Mouse (Mus musculus) stomach, embryonic 16.5 days (tissue): ENCODE results near the gene Susd4. TPM values are rescaled to one million over a fixed set of nuclear protein-coding genes. Genes with fewer than 3 reads are reported as not detected.
A peak's percentile ranks its signal among the peaks of the same experiment; 100 is the strongest.

Experiments used
- ATAC-seq: fragments of 200-750 bp; cut with Nextera tagmentation; 2 replicates; pipeline ENCODE4 v1.8.0; 2017; ENCODE audit warnings: moderate number of reproducible peaks, moderate TSS enrichment; ENCODE audit not compliant: insufficient read depth, low FRiP score
- H3K27ac ChIP-seq: fragments of 300-500 bp; sonication (generic); 2 replicates; pipeline ENCODE4 v1.5.1; 2014; ENCODE audit warnings: low read length
- H3K27me3 ChIP-seq: fragments of 300-500 bp; sonication (generic); 2 replicates; pipeline ENCODE4 v1.6.1; 2014; ENCODE audit warnings: low read length, control low read depth, mixed read lengths; ENCODE audit not compliant: control insufficient read depth, insufficient read depth
- H3K36me3 ChIP-seq: fragments of 300-500 bp; sonication (generic); 2 replicates; pipeline ENCODE4 v1.6.1; 2014; ENCODE audit warnings: low read length; ENCODE audit not compliant: control insufficient read depth, insufficient read depth
- H3K4me1 ChIP-seq: fragments of 300-500 bp; sonication (generic); 2 replicates; pipeline ENCODE4 v1.6.1; 2014; ENCODE audit warnings: low read length, control low read depth, mixed read lengths; ENCODE audit not compliant: control insufficient read depth, insufficient read depth
- H3K4me2 ChIP-seq: fragments of 300-500 bp; sonication (generic); 2 replicates; pipeline ENCODE4 v1.6.1; 2014; ENCODE audit warnings: low read depth, low read length, mixed read lengths
- H3K4me3 ChIP-seq: fragments of 300-500 bp; sonication (generic); replicated peaks from 2 replicates; pipeline ENCODE4 v1.5.1; 2014; ENCODE audit warnings: mild to moderate bottlenecking, low read length
- H3K9ac ChIP-seq: fragments of 300-500 bp; sonication (generic); 2 replicates; pipeline ENCODE4 v1.6.1; 2014; ENCODE audit warnings: low read length
- H3K9me3 ChIP-seq: fragments of 300-500 bp; sonication (generic); replicated peaks from 2 replicates; pipeline ENCODE4 v1.6.1; 2016; ENCODE audit warnings: low read length, control low read depth; ENCODE audit not compliant: control insufficient read depth
- WGBS: fragments of 180-500 bp; shearing (Covaris S2); extraction: QIAGEN DNeasy Blood & Tissue Kit; methylation state at CpG from one replicate; pipeline ENCODE4 v1.1.7; 2014; 5-methylcytosine and 5-hydroxymethylcytosine counted together
- polyA plus RNA-seq: library from polyadenylated mRNA; unstranded; fragments of >200 nt; fragmentation: Nextera tagmentation; extraction: Ambion mirVana; gene quantifications from 2 replicates; pipeline ENCODE4 v1.2.1, GENCODE M21; 2015

Gene Susd4
- polyA plus RNA-seq, 1 experiment from 2014 or later: 15.2 TPM

- no peaks in the 10 kb centered on the region for H3K27me3 ChIP-seq
- H3K36me3 ChIP-seq: no peaks in the 10 kb centered on the region
- no peak for ATAC-seq
- H3K4me1 ChIP-seq: no peaks in the 10 kb centered on the region
- H3K4me3 ChIP-seq: no peak overlapping the region
- WGBS: 39% methylated on average over 6 of the region's 6 CpGs
- H3K4me2 ChIP-seq: no peak overlapping the region
- no peak overlapping the region for H3K27ac ChIP-seq
- no peaks in the 10 kb centered on the region for H3K9me3 ChIP-seq
- H3K9ac ChIP-seq: no peak overlapping the region
Measured at GRCm38 (mm10) chr1:182935469-182935868, 171.8 kb downstream of the Susd4 start.

- no peaks in the 10 kb centered on the region for H3K4me1 ChIP-seq
- ATAC-seq: no peak
- no peaks in the 10 kb centered on the region for H3K9me3 ChIP-seq
- no peak overlapping the region for H3K9ac ChIP-seq
- H3K27me3 ChIP-seq: no peaks in the 10 kb centered on the region
- H3K27ac ChIP-seq: no peak overlapping the region
- no peaks in the 10 kb centered on the region for H3K36me3 ChIP-seq
- no peak overlapping the region for H3K4me3 ChIP-seq
- WGBS: 79% methylated on average over 10 of the region's 10 CpGs
- no peak overlapping the region for H3K4me2 ChIP-seq
Measured at GRCm38 (mm10) chr1:182937486-182938120, 173.9 kb downstream of the Susd4 start.

- no peaks in the 10 kb centered on the region for H3K9me3 ChIP-seq
- WGBS: 80% methylated on average over 2 of the region's 2 CpGs
- no peak overlapping the region for H3K4me3 ChIP-seq
- H3K4me2 ChIP-seq: no peak overlapping the region
- H3K9ac ChIP-seq: no peak overlapping the region
- no peaks in the 10 kb centered on the region for H3K36me3 ChIP-seq
- no peak for ATAC-seq
- no peaks in the 10 kb centered on the region for H3K4me1 ChIP-seq
- no peaks in the 10 kb centered on the region for H3K27me3 ChIP-seq
- H3K27ac ChIP-seq: no peak overlapping the region
Measured at GRCm38 (mm10) chr1:182941921-182942320, 178.3 kb downstream of the Susd4 start.

- no peaks in the 10 kb centered on the region for H3K4me1 ChIP-seq
- no peak overlapping the region for H3K4me3 ChIP-seq
- ATAC-seq: no peak
- 65% methylated on average over 3 of the region's 3 CpGs for WGBS
- H3K27ac ChIP-seq: peak overlapping the region; percentile 58; the same call in 1 of the 2 replicates
- H3K27me3 ChIP-seq: no peaks in the 10 kb centered on the region
- H3K9ac ChIP-seq: no peak overlapping the region
- no peaks in the 10 kb centered on the region for H3K9me3 ChIP-seq
- H3K4me2 ChIP-seq: no peak overlapping the region
- H3K36me3 ChIP-seq: no peaks in the 10 kb centered on the region
Measured at GRCm38 (mm10) chr1:182943911-182944310, 180.3 kb downstream of the Susd4 start.

- Histone ChIP-seq H3K27me3 (no peaks in the 10 kb centered on the region), H3K36me3 (no peaks in the 10 kb centered on the region), H3K4me1 (no peaks in the 10 kb centered on the region), H3K9ac (no peak overlapping the region), H3K4me3 (no peak overlapping the region), H3K4me2 (no peak overlapping the region), H3K27ac (peak overlapping the region; percentile 58; the same call in 1 of the 2 replicates), H3K9me3 (no peaks in the 10 kb centered on the region)
- 68% methylated on average over 5 of the region's 5 CpGs for WGBS
- no peak for ATAC-seq
Measured at GRCm38 (mm10) chr1:182944638-182945037, 181.0 kb downstream of the Susd4 start.

GRCm38 (mm10) chr1:182945561-182945960 is 181.9 kb downstream of the Susd4 start:
- no peaks in the 10 kb centered on the region for H3K9me3 ChIP-seq
- H3K36me3 ChIP-seq: no peaks in the 10 kb centered on the region
- no peaks in the 10 kb centered on the region for H3K4me1 ChIP-seq
- no peak for ATAC-seq
- H3K9ac ChIP-seq: no peak overlapping the region
- no peak overlapping the region for H3K27ac ChIP-seq
- no peak overlapping the region for H3K4me3 ChIP-seq
- H3K4me2 ChIP-seq: no peak overlapping the region
- H3K27me3 ChIP-seq: no peaks in the 10 kb centered on the region
- WGBS: 62% methylated on average over 6 of the region's 6 CpGs

Other genes with a start within 250 kb of the Susd4 start
- 127 and 139 TPM in 2 replicates for gene Capn2, start 246.3 kb upstream of the Susd4 start, polyA plus RNA-seq
- gene Capn8, start 198.9 kb upstream of the Susd4 start, polyA plus RNA-seq: 3.3 and 4.9 TPM in 2 replicates
- not detected in 2 replicates for gene Ccdc185, start 14.7 kb upstream of the Susd4 start, polyA plus RNA-seq
- gene Tlr5, start 190.9 kb downstream of the Susd4 start, polyA plus RNA-seq: 2.5 and 4.0 TPM in 2 replicates